Mouse (Mus musculus): ENCODE data around the gene Bcr. TPM values are rescaled to one million over a fixed set of nuclear protein-coding genes. Genes with fewer than 3 reads are reported as not detected.

The Bcr gene
- total and polyA plus RNA-seq, 2 experiments from 2014 or later: 10.1 to 61.4 TPM

GRCm38 (mm10) chr10:75224154-75224553 lies 163.8 kb downstream of the Bcr start:
- Histone ChIP-seq H3K36me3 (ENCODE audit: insufficient read depth, low read length) (no peaks in the 10 kb centered on the region), H3K27me3 (ENCODE audit: insufficient read depth, low read length) (no peaks in the 10 kb centered on the region), H3K4me2 (ENCODE audit: low read depth, low read length) (no peak overlapping the region), H3K27ac (no peak overlapping the region), H3K9ac (replicated peaks; ENCODE audit: low read length) (no peak overlapping the region), H3K9me3 (ENCODE audit: low read length) (no peaks in the 10 kb centered on the region), H3K4me3 (ENCODE audit: low read length) (no peak overlapping the region), H3K4me1 (ENCODE audit: insufficient read depth, low read length) (0 out of 2 replicates have a peak, but pooled peaks cover 2% of the 10 kb centered on the region)
- no peak for TF ChIP-seq CTCF (IDR thresholded peaks at IDR 0.05; ENCODE audit: low read depth)
- DNase-seq (ENCODE audit: low spot score): no peak
- ATAC-seq: no peak
- 58% methylated on average over 3 of the region's 3 CpGs for WGBS

- no peak for DNase-seq (ENCODE audit: low spot score)
- no peaks in the 10 kb centered on the region for H3K27me3 ChIP-seq (ENCODE audit: insufficient read depth, low read length)
- 10% methylated on average over 2 of the region's 2 CpGs for WGBS
- H3K27ac ChIP-seq: no peak overlapping the region
- H3K36me3 ChIP-seq (ENCODE audit: insufficient read depth, low read length): no peaks in the 10 kb centered on the region
- no peak for TF ChIP-seq CTCF (IDR thresholded peaks at IDR 0.05; ENCODE audit: low read depth)
- H3K4me1 ChIP-seq (ENCODE audit: insufficient read depth, low read length): 0 out of 2 replicates have a peak, but pooled peaks cover 2% of the 10 kb centered on the region
- ATAC-seq: no peak
- no peaks in the 10 kb centered on the region for H3K9me3 ChIP-seq (ENCODE audit: low read length)
- H3K4me2 ChIP-seq (ENCODE audit: low read depth, low read length): no peak overlapping the region
- H3K9ac ChIP-seq (replicated peaks; ENCODE audit: low read length): no peak overlapping the region
- no peak overlapping the region for H3K4me3 ChIP-seq (ENCODE audit: low read length)
Measured at GRCm38 (mm10) chr10:75224630-75225029, 164.2 kb downstream of the Bcr start.

DNA sequence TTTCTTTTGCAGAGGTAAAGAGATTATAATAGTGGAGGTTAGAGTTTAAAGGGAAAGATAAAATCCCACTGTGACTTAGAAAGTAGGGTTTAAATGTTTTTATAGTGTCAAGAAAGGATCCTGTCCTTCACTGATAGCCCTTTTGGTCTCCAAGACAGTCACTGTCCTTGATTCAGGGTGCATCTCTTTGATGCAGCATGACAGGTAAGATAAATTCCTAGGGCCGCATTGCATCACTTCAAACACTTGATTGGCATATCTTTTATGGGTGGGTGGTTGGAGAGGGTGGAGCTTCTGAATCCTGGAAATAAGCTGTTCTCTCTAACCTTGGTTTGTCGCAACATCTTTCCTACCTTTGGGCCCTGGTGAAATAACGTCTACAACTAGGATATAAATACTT lies 167.0 kb downstream of the Bcr start:
- no peak for TF ChIP-seq CTCF (IDR thresholded peaks at IDR 0.05; ENCODE audit: low read depth)
- Histone ChIP-seq H3K27ac (no peak overlapping the region), H3K4me1 (ENCODE audit: insufficient read depth, low read length) (0 out of 2 replicates have a peak, but pooled peaks cover 2% of the 10 kb centered on the region), H3K9ac (replicated peaks; ENCODE audit: low read length) (no peak overlapping the region), H3K36me3 (ENCODE audit: insufficient read depth, low read length) (peaks cover 7% of the 10 kb centered on the region; the same call in 1 of the 2 replicates), H3K4me3 (ENCODE audit: low read length) (no peak overlapping the region), H3K4me2 (ENCODE audit: low read depth, low read length) (no peak overlapping the region), H3K27me3 (ENCODE audit: insufficient read depth, low read length) (no peaks in the 10 kb centered on the region), H3K9me3 (ENCODE audit: low read length) (no peaks in the 10 kb centered on the region)
- ATAC-seq (no peak), DNase-seq (ENCODE audit: low spot score) (no peak)
- WGBS: 86% methylated on average over 3 of the region's 3 CpGs

DNA sequence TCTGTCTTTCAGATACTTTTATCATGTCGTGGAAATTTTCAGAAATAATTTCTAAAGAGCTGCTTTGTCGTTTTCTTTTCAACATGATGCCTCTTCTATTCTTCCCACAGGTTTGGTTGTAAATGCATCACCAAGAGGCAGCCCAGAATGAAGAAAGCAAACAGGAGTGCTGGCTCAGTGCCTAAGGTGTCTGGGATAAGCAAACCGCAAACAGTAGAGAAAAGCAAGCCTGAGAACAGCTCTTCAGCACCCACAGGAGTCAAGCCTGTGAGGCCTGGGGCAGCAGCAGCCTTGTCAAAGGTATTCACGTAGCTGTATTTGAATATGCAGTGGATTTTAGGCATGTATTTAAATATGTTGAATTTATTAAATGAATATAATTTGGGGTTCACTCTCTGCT lies 170.2 kb downstream of the Bcr start:
- TF ChIP-seq CTCF (IDR thresholded peaks at IDR 0.05; ENCODE audit: low read depth): no peak
- Histone ChIP-seq H3K9me3 (ENCODE audit: low read length) (no peaks in the 10 kb centered on the region), H3K4me2 (ENCODE audit: low read depth, low read length) (no peak overlapping the region), H3K27ac (no peak overlapping the region), H3K27me3 (ENCODE audit: insufficient read depth, low read length) (no peaks in the 10 kb centered on the region), H3K9ac (replicated peaks; ENCODE audit: low read length) (no peak overlapping the region), H3K4me3 (ENCODE audit: low read length) (no peak overlapping the region), H3K36me3 (ENCODE audit: insufficient read depth, low read length) (peaks cover 14% of the 10 kb centered on the region; the same call in 1 of the 2 replicates), H3K4me1 (ENCODE audit: insufficient read depth, low read length) (no peaks in the 10 kb centered on the region)
- no peak for ATAC-seq
- DNase-seq (ENCODE audit: low spot score): no peak
- WGBS: 60% methylated on average over 4 of the region's 4 CpGs

- WGBS: 70% methylated on average over 1 of the region's 1 CpGs
- no peaks in the 10 kb centered on the region for H3K27me3 ChIP-seq (ENCODE audit: insufficient read depth, low read length)
Measured at GRCm38 (mm10) chr10:75231876-75232275, 171.5 kb downstream of the Bcr start.

GRCm38 (mm10) chr10:75232612-75233155 lies 172.3 kb downstream of the Bcr start:
- no peaks in the 10 kb centered on the region for H3K9me3 ChIP-seq (ENCODE audit: low read length)
- no peak for TF ChIP-seq CTCF (IDR thresholded peaks at IDR 0.05; ENCODE audit: low read depth)
- peaks cover 14% of the 10 kb centered on the region; the same call in 1 of the 2 replicates for H3K36me3 ChIP-seq (ENCODE audit: insufficient read depth, low read length)
- H3K4me2 ChIP-seq (ENCODE audit: low read depth, low read length): no peak overlapping the region
- no peak overlapping the region for H3K9ac ChIP-seq (replicated peaks; ENCODE audit: low read length)
- H3K27me3 ChIP-seq (ENCODE audit: insufficient read depth, low read length): no peaks in the 10 kb centered on the region
- H3K27ac ChIP-seq: no peak overlapping the region
- no peaks in the 10 kb centered on the region for H3K4me1 ChIP-seq (ENCODE audit: insufficient read depth, low read length)
- DNase-seq (ENCODE audit: low spot score) (no peak), ATAC-seq (no peak)
- H3K4me3 ChIP-seq (ENCODE audit: low read length): no peak overlapping the region
- 100% methylated on average over 4 of the region's 4 CpGs for WGBS

More at GRCm38 (mm10) chr10:75231876-75232275, 171.5 kb downstream of the Bcr start:
- H3K9ac ChIP-seq (replicated peaks; ENCODE audit: low read length): no peak overlapping the region
- no peak overlapping the region for H3K27ac ChIP-seq
- no peaks in the 10 kb centered on the region for H3K4me1 ChIP-seq (ENCODE audit: insufficient read depth, low read length)
- DNase-seq (ENCODE audit: low spot score): no peak
- H3K4me2 ChIP-seq (ENCODE audit: low read depth, low read length): no peak overlapping the region
- H3K4me3 ChIP-seq (ENCODE audit: low read length): no peak overlapping the region
- no peak for TF ChIP-seq CTCF (IDR thresholded peaks at IDR 0.05; ENCODE audit: low read depth)
- no peak for ATAC-seq
- peaks cover 14% of the 10 kb centered on the region; the same call in 1 of the 2 replicates for H3K36me3 ChIP-seq (ENCODE audit: insufficient read depth, low read length)
- H3K9me3 ChIP-seq (ENCODE audit: low read length): no peaks in the 10 kb centered on the region

DNA sequence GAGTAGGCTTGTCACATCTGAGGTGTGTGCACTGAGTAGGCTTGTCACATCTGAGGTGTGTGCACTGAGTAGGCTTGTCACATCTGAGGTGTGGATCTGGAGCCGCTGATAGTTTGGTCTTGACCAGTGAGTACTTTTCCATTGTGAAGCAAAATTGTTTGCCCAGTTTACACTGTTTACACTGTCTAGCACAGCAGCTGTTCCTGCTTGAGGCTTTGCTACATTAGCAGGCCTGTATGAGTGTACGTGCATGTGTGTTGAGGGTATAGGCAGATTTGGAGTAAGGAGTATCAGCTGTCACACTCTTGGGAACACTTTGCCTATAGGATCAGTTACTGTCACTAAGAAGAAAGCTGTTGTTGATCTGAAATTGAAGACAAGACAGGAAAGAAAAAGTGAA lies 173.1 kb downstream of the Bcr start:
- no peak for TF ChIP-seq CTCF (IDR thresholded peaks at IDR 0.05; ENCODE audit: low read depth)
- Histone ChIP-seq H3K27ac (no peak overlapping the region), H3K4me3 (ENCODE audit: low read length) (no peak overlapping the region), H3K4me1 (ENCODE audit: insufficient read depth, low read length) (no peaks in the 10 kb centered on the region), H3K4me2 (ENCODE audit: low read depth, low read length) (no peak overlapping the region), H3K27me3 (ENCODE audit: insufficient read depth, low read length) (no peaks in the 10 kb centered on the region), H3K36me3 (ENCODE audit: insufficient read depth, low read length) (peaks cover 16% of the 10 kb centered on the region; the same call in 1 of the 2 replicates), H3K9ac (replicated peaks; ENCODE audit: low read length) (no peak overlapping the region), H3K9me3 (ENCODE audit: low read length) (no peaks in the 10 kb centered on the region)
- WGBS: 84% methylated on average over 2 of the region's 2 CpGs
- ATAC-seq (no peak), DNase-seq (ENCODE audit: low spot score) (no peak)

Other genes starting within 250 kb of the Bcr start
- 166 and 178 TPM in 2 replicates for gene Gnaz, start 93.4 kb upstream of the Bcr start, total RNA-seq (2014; rRNA removed)
- 88.3 and 99.9 TPM in 2 replicates for gene Gnaz, start 93.4 kb upstream of the Bcr start, polyA plus RNA-seq (2015; fragmentation: Nextera tagmentation; extraction: Ambion mirVana)
- gene Rsph14, start 28.0 kb upstream of the Bcr start, total RNA-seq (2014; rRNA removed): 1.7 TPM in 1 of 2 replicates, not detected in the other
- gene Rsph14, start 28.0 kb upstream of the Bcr start, polyA plus RNA-seq (2015; fragmentation: Nextera tagmentation; extraction: Ambion mirVana): 0.43 and 0.46 TPM in 2 replicates
- 16.7 and 17.7 TPM in 2 replicates for gene Rab36, start 23.5 kb upstream of the Bcr start, total RNA-seq (2014; rRNA removed)
- 25.3 TPM in 2 replicates for gene Rab36, start 23.5 kb upstream of the Bcr start, polyA plus RNA-seq (2015; fragmentation: Nextera tagmentation; extraction: Ambion mirVana)
- gene Specc1l, start 151.5 kb downstream of the Bcr start, total RNA-seq (2014; rRNA removed): 36.3 and 42.2 TPM in 2 replicates
- gene Specc1l, start 151.5 kb downstream of the Bcr start, polyA plus RNA-seq (2015; fragmentation: Nextera tagmentation; extraction: Ambion mirVana): 22.3 and 23.4 TPM in 2 replicates

Measured in hindbrain, postnatal 0 days (tissue).